Mouse (Mus musculus): ENCODE data around the gene Slc26a11. TPM values are rescaled to one million over a fixed set of nuclear protein-coding genes. Genes with fewer than 3 reads are reported as not detected.

Gene Slc26a11
- 28.3 and 35.8 TPM in 2 replicates for polyA plus RNA-seq (2012; rRNA removed)

DNA sequence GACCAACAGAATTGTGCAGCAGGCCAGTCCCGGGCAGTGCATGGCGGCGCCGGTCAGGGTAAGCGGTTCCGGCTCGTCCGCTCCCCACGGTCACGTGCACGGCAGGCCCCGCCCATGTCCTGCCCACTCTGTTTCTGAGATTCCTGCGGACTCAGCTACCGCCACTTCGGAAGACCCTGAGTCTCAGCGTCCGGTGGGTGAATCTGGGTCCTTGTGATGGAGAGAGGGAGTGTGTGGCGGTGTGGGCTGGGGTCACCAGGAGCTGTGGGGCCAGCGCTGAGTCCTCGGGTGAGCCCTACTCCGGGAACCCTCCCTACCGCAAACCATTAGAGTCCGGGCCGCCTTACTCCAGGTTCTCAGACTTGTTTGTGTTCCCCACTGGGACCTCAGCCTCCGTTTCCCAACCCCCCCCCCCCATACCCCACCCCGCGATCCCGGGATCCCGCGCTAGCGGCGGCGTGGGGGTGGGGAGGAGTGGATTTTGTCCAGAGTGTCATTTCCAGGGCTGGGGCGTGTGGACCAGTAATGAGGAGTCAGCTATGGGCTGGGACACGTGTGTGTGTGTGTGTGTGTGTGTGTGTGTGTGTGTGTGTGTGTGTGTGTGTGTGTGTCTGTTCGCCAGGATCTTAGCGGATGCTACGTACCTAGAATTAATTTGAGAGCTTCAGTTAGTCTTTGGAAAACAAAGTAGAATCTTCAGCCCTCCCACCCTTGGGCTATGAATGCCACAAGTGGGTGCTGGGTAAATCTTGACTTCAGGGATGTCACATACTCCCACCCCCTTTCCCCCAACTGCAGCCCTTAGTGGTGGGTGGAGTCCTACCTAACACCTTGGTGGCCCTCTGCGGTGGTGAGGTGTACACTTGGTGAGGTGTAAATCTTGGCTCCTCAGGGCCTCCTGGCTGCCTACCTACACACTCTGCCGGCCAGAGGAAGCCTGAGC is at the start of gene Slc26a11, which contains the start of gene Sgsh:
Gene Slc26a11 (plus strand): TSS at position 115 of the 943 bp plus-strand sequence.
Gene Sgsh (minus strand): TSS at position 94 of the 943 bp plus-strand sequence.
- DNase-seq (ENCODE audit: low read depth in 1 of 2, low spot score in 2 of 2) = peak; percentile 27 to 92

GRCm38 (mm10) chr11:119306762-119307657 is 48.3 kb upstream of the Slc26a11 start:
- WGBS = 66% methylated on average over 13 of the region's 13 CpGs
- TF ChIP-seq CTCF (IDR thresholded peaks at IDR 0.05; ENCODE audit: extremely low read depth, insufficient read depth, insufficient read length, insufficient replicate concordance) = no peak
- TF ChIP-seq POLR2A (IDR thresholded peaks at IDR 0.05; ENCODE audit: low read depth, low read length) = no peak
- no peaks in the 10 kb centered on the region for H3K4me1 ChIP-seq (ENCODE audit: control insufficient read depth, insufficient read depth, insufficient read length)
- peaks cover under 1% of the 10 kb centered on the region; the same call in 1 of the 2 replicates for H3K27me3 ChIP-seq (ENCODE audit: control insufficient read depth, insufficient read depth, low read length)
- no peak overlapping the region for H3K27ac ChIP-seq (ENCODE audit: insufficient read depth, low read length)
- H3K4me3 ChIP-seq (ENCODE audit: extremely low read depth, insufficient read depth, insufficient read length) = no peak overlapping the region
- no peak for DNase-seq (ENCODE audit: low read depth in 1 of 2, low spot score in 2 of 2)
- no peaks in the 10 kb centered on the region for H3K36me3 ChIP-seq (ENCODE audit: control insufficient read depth, insufficient read depth, low read length)

More for the DNA sequence above, at the start of gene Slc26a11, which contains the start of gene Sgsh:
- Histone ChIP-seq H3K4me3 (ENCODE audit: extremely low read depth, insufficient read depth, insufficient read length) (peak within 1 kb of the TSS; percentile 78), H3K4me1 (ENCODE audit: control insufficient read depth, insufficient read depth, insufficient read length) (peaks cover 26% of the 10 kb centered on the region; the same call in 1 of the 2 replicates), H3K27me3 (ENCODE audit: control insufficient read depth, insufficient read depth, low read length) (no peaks in the 10 kb centered on the region), H3K36me3 (ENCODE audit: control insufficient read depth, insufficient read depth, low read length) (peaks cover 1% of the 10 kb centered on the region; the same call in 1 of the 2 replicates), H3K27ac (ENCODE audit: insufficient read depth, low read length) (peak within 1 kb of the TSS; percentile 88)
- no peak for TF ChIP-seq CTCF (IDR thresholded peaks at IDR 0.05; ENCODE audit: extremely low read depth, insufficient read depth, insufficient read length, insufficient replicate concordance)
- TF ChIP-seq POLR2A (IDR thresholded peaks at IDR 0.05; ENCODE audit: low read depth, low read length) = peak; percentile 68; the same call in 1 of the 2 replicates
- 3% methylated on average over 38 of the region's 40 CpGs for WGBS

- Histone ChIP-seq H3K4me3 (ENCODE audit: extremely low read depth, insufficient read depth, insufficient read length) (no peak within 1 kb of the TSS), H3K27me3 (ENCODE audit: control insufficient read depth, insufficient read depth, low read length) (peaks cover 2% of the 10 kb centered on the region; the same call in 1 of the 2 replicates), H3K4me1 (ENCODE audit: control insufficient read depth, insufficient read depth, insufficient read length) (no peaks in the 10 kb centered on the region), H3K27ac (ENCODE audit: insufficient read depth, low read length) (no peak within 1 kb of the TSS), H3K36me3 (ENCODE audit: control insufficient read depth, insufficient read depth, low read length) (no peaks in the 10 kb centered on the region)
- no peak for DNase-seq (ENCODE audit: low read depth in 1 of 2, low spot score in 2 of 2)
- TF ChIP-seq POLR2A (IDR thresholded peaks at IDR 0.05; ENCODE audit: low read depth, low read length) (no peak), CTCF (IDR thresholded peaks at IDR 0.05; ENCODE audit: extremely low read depth, insufficient read depth, insufficient read length, insufficient replicate concordance) (no peak)
- 80% methylated on average over 1 of the region's 1 CpGs for WGBS
Measured at GRCm38 (mm10) chr11:119307658-119307867, 47.8 kb upstream of the Slc26a11 start, which contains the start of gene Card14. Gene Card14 (plus strand): TSS chr11:119307768.

DNA sequence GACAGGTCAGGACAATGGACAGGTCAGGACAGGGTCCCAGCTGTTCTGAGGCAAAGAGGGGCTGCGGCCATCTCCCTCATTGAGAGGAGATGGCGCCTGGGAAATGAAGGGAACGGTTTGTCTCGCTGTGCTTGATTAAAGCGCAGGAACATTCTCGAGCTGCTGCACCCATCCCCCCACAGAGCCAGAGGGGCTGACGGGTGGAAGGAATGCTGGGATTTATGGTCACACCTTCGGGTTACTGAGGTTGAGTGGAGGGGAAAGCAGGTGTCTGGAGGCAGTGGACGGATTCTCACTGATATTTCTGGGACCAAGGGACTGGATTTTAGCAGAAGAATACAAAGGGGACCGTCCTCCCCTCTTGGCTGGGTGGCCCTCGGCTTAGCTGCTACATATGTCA is 47.4 kb upstream of the Slc26a11 start:
- Histone ChIP-seq H3K4me3 (ENCODE audit: extremely low read depth, insufficient read depth, insufficient read length) (no peak overlapping the region), H3K27ac (ENCODE audit: insufficient read depth, low read length) (no peak overlapping the region), H3K27me3 (ENCODE audit: control insufficient read depth, insufficient read depth, low read length) (peaks cover 2% of the 10 kb centered on the region; the same call in 1 of the 2 replicates), H3K4me1 (ENCODE audit: control insufficient read depth, insufficient read depth, insufficient read length) (no peaks in the 10 kb centered on the region), H3K36me3 (ENCODE audit: control insufficient read depth, insufficient read depth, low read length) (no peaks in the 10 kb centered on the region)
- DNase-seq (ENCODE audit: low read depth in 1 of 2, low spot score in 2 of 2) = no peak
- 53% methylated on average over 11 of the region's 11 CpGs for WGBS
- no peak for TF ChIP-seq POLR2A (IDR thresholded peaks at IDR 0.05; ENCODE audit: low read depth, low read length)
- TF ChIP-seq CTCF (IDR thresholded peaks at IDR 0.05; ENCODE audit: extremely low read depth, insufficient read depth, insufficient read length, insufficient replicate concordance) = no peak

GRCm38 (mm10) chr11:119310621-119311020 is 44.7 kb upstream of the Slc26a11 start:
- DNase-seq (ENCODE audit: low read depth in 1 of 2, low spot score in 2 of 2) = no peak
- no peak overlapping the region for H3K4me3 ChIP-seq (ENCODE audit: extremely low read depth, insufficient read depth, insufficient read length)
- H3K27me3 ChIP-seq (ENCODE audit: control insufficient read depth, insufficient read depth, low read length) = peaks cover 2% of the 10 kb centered on the region; the same call in 1 of the 2 replicates
- no peaks in the 10 kb centered on the region for H3K4me1 ChIP-seq (ENCODE audit: control insufficient read depth, insufficient read depth, insufficient read length)
- no peak for TF ChIP-seq POLR2A (IDR thresholded peaks at IDR 0.05; ENCODE audit: low read depth, low read length)
- no peak for TF ChIP-seq CTCF (IDR thresholded peaks at IDR 0.05; ENCODE audit: extremely low read depth, insufficient read depth, insufficient read length, insufficient replicate concordance)
- H3K36me3 ChIP-seq (ENCODE audit: control insufficient read depth, insufficient read depth, low read length) = no peaks in the 10 kb centered on the region
- no peak overlapping the region for H3K27ac ChIP-seq (ENCODE audit: insufficient read depth, low read length)
- WGBS = 25% methylated on average over 10 of the region's 10 CpGs

GRCm38 (mm10) chr11:119314252-119314936 is 41.0 kb upstream of the Slc26a11 start:
- Histone ChIP-seq H3K4me3 (ENCODE audit: extremely low read depth, insufficient read depth, insufficient read length) (no peak overlapping the region), H3K4me1 (ENCODE audit: control insufficient read depth, insufficient read depth, insufficient read length) (no peaks in the 10 kb centered on the region), H3K36me3 (ENCODE audit: control insufficient read depth, insufficient read depth, low read length) (no peaks in the 10 kb centered on the region), H3K27ac (ENCODE audit: insufficient read depth, low read length) (no peak overlapping the region), H3K27me3 (ENCODE audit: control insufficient read depth, insufficient read depth, low read length) (peaks cover 2% of the 10 kb centered on the region; the same call in 1 of the 2 replicates)
- no peak for TF ChIP-seq POLR2A (IDR thresholded peaks at IDR 0.05; ENCODE audit: low read depth, low read length)
- no peak for TF ChIP-seq CTCF (IDR thresholded peaks at IDR 0.05; ENCODE audit: extremely low read depth, insufficient read depth, insufficient read length, insufficient replicate concordance)
- no peak for DNase-seq (ENCODE audit: low read depth in 1 of 2, low spot score in 2 of 2)
- 65% methylated on average over 17 of the region's 17 CpGs for WGBS

Measured in spleen, adult 2 months (tissue).